Mouse (Mus musculus) adipose tissue, adult 10 weeks (tissue): ENCODE measurements around the gene Ppp1r14a. TPM values are rescaled to one million over a fixed set of nuclear protein-coding genes. Genes with fewer than 3 reads are reported as not detected.

ENCODE experiments used
- polyA plus RNA-seq: library from polyadenylated mRNA; stranded (reverse); fragments of 350-450 nt; fragmentation: Illumina TruSeq; extraction: RNeasy Lipid Tissue Mini Kit (QIAGEN cat#74804); gene quantifications from one replicate; pipeline ENCODE4 v1.2.3, GENCODE M21; 2014; ENCODE audit warnings: low read depth, low replicate concordance

Ppp1r14a gene
- polyA plus RNA-seq = 12.8 TPM

GRCm38 (mm10) chr7:29288942-29289638 is at the start of gene Ppp1r14a:
Ppp1r14a (plus strand) TSS chr7:29289308.

DNA sequence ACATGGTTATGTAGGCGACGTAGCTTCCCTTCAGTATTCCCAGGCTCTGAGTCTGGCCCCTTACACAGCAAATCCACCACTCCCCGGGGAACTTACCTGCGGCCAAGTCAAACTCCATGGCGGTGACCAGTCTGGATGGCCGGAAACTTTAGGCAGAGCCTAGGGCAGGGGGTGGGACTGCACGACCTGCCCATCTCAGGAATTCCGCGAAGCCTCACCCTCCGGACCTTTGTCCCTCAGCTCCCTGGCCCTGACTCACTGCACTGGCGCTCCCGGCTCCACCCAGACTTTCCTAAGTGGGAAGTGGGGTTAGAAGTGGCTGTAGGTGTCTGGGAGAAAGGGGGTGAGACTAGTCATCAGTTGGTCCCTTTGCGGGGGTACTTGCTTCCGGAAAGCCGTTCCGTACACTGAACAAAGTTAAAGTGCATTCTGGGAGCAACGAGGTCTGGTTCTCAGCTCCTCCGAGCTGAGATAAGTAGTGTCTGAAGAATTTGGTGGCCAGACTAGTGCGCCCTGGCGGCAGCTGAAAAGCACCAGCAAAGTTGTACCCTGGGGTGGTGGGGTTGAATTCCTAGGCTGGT is 40.8 kb upstream of the Ppp1r14a start, which contains the start of gene 2200002D01Rik:
2200002D01Rik (minus strand) TSS at position 206 of the 581 bp plus-strand sequence.

DNA sequence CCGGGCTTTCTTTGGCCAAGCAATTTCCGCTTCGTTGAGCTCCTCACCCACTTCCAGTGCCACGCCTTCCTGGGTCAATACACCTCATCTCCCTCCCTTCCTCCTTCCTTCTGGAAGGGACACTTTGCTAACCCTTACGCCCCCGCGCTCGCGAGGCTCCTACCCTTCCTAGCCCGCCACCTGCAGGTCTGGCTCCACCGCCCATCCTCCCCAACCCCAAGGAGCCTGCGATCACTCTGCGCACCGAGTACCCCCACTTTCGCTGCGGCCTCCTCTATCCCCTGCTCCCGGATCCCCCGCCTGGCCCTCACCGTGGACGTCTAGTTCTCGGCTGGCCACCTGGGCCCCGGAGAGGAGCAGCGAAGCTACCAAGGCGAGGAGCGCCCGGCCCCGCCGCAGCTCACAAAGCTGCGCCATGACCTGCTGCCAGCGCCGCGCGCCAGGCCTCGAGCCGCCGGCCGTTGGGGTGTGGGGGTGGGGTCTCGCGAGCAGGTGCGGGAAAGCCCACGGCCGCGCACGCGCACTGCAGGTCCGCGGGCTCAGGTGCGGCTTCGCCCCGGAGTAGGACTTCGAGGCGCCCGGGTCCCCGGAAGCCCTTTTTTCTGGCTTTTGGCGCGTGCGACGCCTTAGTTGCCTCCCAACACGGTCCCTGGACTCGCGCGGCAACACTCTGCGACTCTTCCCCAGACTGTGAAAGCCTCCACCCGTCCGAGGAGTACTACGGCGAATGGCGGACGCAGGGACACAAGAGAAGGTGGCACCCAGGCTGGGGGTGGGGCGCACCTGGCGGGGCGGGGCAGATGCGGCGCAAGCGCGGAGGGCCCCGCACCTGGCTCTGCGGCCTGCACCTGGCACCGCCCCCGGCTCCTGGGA is 7.7 kb upstream of the Ppp1r14a start, which contains the start of gene Spint2:
Spint2 (minus strand) TSS at position 712 of the 873 bp plus-strand sequence.

GRCm38 (mm10) chr7:29303738-29304462 is 14.8 kb downstream of the Ppp1r14a start, which contains the start of gene Dpf1:
Dpf1 (plus strand) TSS chr7:29303951.

Other genes starting within 250 kb of the Ppp1r14a start
- gene Ryr1, start 164.1 kb upstream of the Ppp1r14a start, polyA plus RNA-seq = 0.19 TPM
- gene Rasgrp4, start 154.5 kb upstream of the Ppp1r14a start, polyA plus RNA-seq = 5.3 TPM
- gene Fam98c, start 133.1 kb upstream of the Ppp1r14a start, polyA plus RNA-seq = 29.7 TPM
- gene Ggn, start 119.1 kb upstream of the Ppp1r14a start, polyA plus RNA-seq = 7.8 TPM
- gene Spred3, start 118.9 kb upstream of the Ppp1r14a start, polyA plus RNA-seq = 4.9 TPM
- gene Psmd8, start 108.6 kb upstream of the Ppp1r14a start, polyA plus RNA-seq = 144 TPM
- gene Catsperg1, start 75.3 kb upstream of the Ppp1r14a start, polyA plus RNA-seq = 10.8 TPM
- 4.2 TPM for gene Kcnk6, start 56.8 kb upstream of the Ppp1r14a start, polyA plus RNA-seq
- 70.2 TPM for gene Yif1b, start 51.0 kb upstream of the Ppp1r14a start, polyA plus RNA-seq
- gene 2200002D01Rik, start 40.8 kb upstream of the Ppp1r14a start, polyA plus RNA-seq = 3.5 TPM
- 454 TPM for gene Spint2, start 7.4 kb upstream of the Ppp1r14a start, polyA plus RNA-seq
- gene Dpf1, start 14.6 kb downstream of the Ppp1r14a start, polyA plus RNA-seq = 2.1 TPM
- gene Sipa1l3, start 229.3 kb downstream of the Ppp1r14a start, polyA plus RNA-seq = 23.1 TPM